12 mouse cellular contexts compared by ENCODE assay signal in genomic region chr4:139030675-139031074, GRCm38 (mm10). TPM values are rescaled to one million over a fixed set of nuclear protein-coding genes. Genes with fewer than 3 reads are reported as not detected.
"Had no signal": no experiment of that assay in that cellular context is flagged by ENCODE, and none has a peak within 500 bp of the region (broad histone marks: within the 10 kb centered on the region; RNA-seq: fewer than 3 reads in every experiment).

No protein-coding gene starts in this region.

- DNase-seq: kidney, postnatal 10 days; kidney, postnatal 4 days; left cerebral cortex, postnatal 4 days; lung, adult 18-20 months; lung, postnatal 4 days; midbrain, embryonic 14.5 days; right cerebral cortex, adult 18-20 months; right cerebral cortex, postnatal 25 days; thymus, adult 2 months; thymus, postnatal 25 days had no signal

RNA-seq across cellular contexts. Expression of gene Htr6, which starts 44.7 kb away (rescaled TPM):
- total RNA-seq: liver, adult 2 months; megakaryocyte, adult 5-6 weeks had no signal
